Mouse (Mus musculus) lung, embryonic 14.5 days (tissue): ENCODE measurements around the gene Agrn. TPM values are rescaled to one million over a fixed set of nuclear protein-coding genes. Genes with fewer than 3 reads are reported as not detected.

Source experiments
- ATAC-seq: fragments of 200-750 bp; cut with Nextera tagmentation; 2 replicates; pipeline ENCODE4 v1.8.0; 2017; ENCODE audit warnings: mild to moderate bottlenecking, moderate TSS enrichment, moderate library complexity; ENCODE audit not compliant: insufficient read depth
- DNase-seq: peaks from one replicate; pipeline ENCODE4 v3.0.0-alpha.2; 2015
- H3K27ac ChIP-seq: fragments of 300-500 bp; sonication (generic); 2 replicates; pipeline ENCODE4 v1.5.1; 2014; ENCODE audit warnings: low read depth, mild to moderate bottlenecking, moderate library complexity
- H3K27me3 ChIP-seq: fragments of 300-500 bp; sonication (generic); 2 replicates; pipeline ENCODE4 v1.6.1; 2014; ENCODE audit warnings: low read length, control low read depth; ENCODE audit not compliant: insufficient read depth
- H3K36me3 ChIP-seq: fragments of 300-500 bp; sonication (generic); 2 replicates; pipeline ENCODE4 v1.6.1; 2014; ENCODE audit warnings: control low read depth; ENCODE audit not compliant: insufficient read depth
- H3K4me1 ChIP-seq: fragments of 300-500 bp; sonication (generic); 2 replicates; pipeline ENCODE4 v1.6.1; 2014; ENCODE audit warnings: antibody characterized with exemption, control low read depth; ENCODE audit not compliant: insufficient read depth
- H3K4me2 ChIP-seq: fragments of 300-500 bp; sonication (generic); 2 replicates; pipeline ENCODE4 v1.6.1; 2014; ENCODE audit warnings: mild to moderate bottlenecking
- H3K4me3 ChIP-seq: fragments of 300-500 bp; sonication (generic); 2 replicates; pipeline ENCODE4 v1.5.1; 2014; ENCODE audit warnings: low read depth, low read length
- H3K9ac ChIP-seq: fragments of 300-500 bp; sonication (generic); 2 replicates; pipeline ENCODE4 v1.6.1; 2014
- H3K9me3 ChIP-seq: fragments of 300-500 bp; sonication (generic); 2 replicates; pipeline ENCODE4 v1.6.1; 2016; ENCODE audit warnings: low read depth, low read length, control low read depth
- CTCF ChIP-seq: IDR thresholded peaks from 2 replicates; pipeline ENCODE4 v1.5.1; 2016; ENCODE audit warnings: antibody characterized with exemption, low read depth
- WGBS: fragments of 180-500 bp; shearing (Covaris S2); extraction: QIAGEN DNeasy Blood & Tissue Kit; methylation state at CpG from one replicate; pipeline ENCODE4 v1.1.7; 2014; 5-methylcytosine and 5-hydroxymethylcytosine counted together
- polyA plus RNA-seq: library from polyadenylated mRNA; unstranded; fragments of >200 nt; fragmentation: Nextera tagmentation; extraction: Ambion mirVana; gene quantifications from 2 replicates; pipeline ENCODE4 v1.2.1, GENCODE M21; 2014

Agrn gene
- polyA plus RNA-seq, 1 experiment from 2014 or later: 84.0 TPM

GRCm38 (mm10) chr4:156136285-156137100 lies 60.8 kb downstream of the Agrn start:
- DNase-seq (no peak), ATAC-seq (no peak)
- 92% methylated on average over 30 of the region's 30 CpGs for WGBS
- no peaks in the 10 kb centered on the region for H3K9me3 ChIP-seq
- H3K27ac ChIP-seq: no peak overlapping the region
- no peak for TF ChIP-seq CTCF
- no peaks in the 10 kb centered on the region for H3K27me3 ChIP-seq
- H3K4me1 ChIP-seq: no peaks in the 10 kb centered on the region
- H3K4me3 ChIP-seq: no peak overlapping the region
- no peaks in the 10 kb centered on the region for H3K36me3 ChIP-seq
- no peak overlapping the region for H3K4me2 ChIP-seq
- H3K9ac ChIP-seq: no peak overlapping the region

GRCm38 (mm10) chr4:156135801-156136200 lies 61.5 kb downstream of the Agrn start:
- no peak for ATAC-seq

DNA sequence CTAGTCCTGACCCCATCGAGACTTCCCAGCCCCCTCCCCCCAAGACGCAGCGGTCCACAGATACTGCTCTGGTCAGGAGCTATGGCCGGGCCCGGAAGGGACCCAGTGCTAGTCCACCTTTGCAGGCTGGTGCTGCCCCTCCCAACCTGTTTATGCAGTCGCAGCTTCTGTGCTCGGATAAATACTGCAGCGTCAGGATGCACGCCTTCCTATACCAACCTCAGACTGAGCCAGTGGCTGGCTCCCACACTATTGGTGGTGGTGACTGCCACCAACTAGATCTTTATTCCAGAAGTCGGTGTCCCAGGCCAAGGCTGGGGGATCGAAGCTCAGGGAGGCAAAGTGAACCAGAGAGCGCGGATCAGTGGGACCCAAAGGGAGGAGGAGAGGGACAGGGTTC lies 62.2 kb downstream of the Agrn start:
- no peaks in the 10 kb centered on the region for H3K9me3 ChIP-seq
- 95% methylated on average over 13 of the region's 13 CpGs for WGBS
- DNase-seq: no peak

More at GRCm38 (mm10) chr4:156135801-156136200, 61.5 kb downstream of the Agrn start:
- no peak for TF ChIP-seq CTCF
- DNase-seq: no peak
- no peaks in the 10 kb centered on the region for H3K9me3 ChIP-seq
- no peak overlapping the region for H3K4me3 ChIP-seq
- no peak overlapping the region for H3K4me2 ChIP-seq
- no peaks in the 10 kb centered on the region for H3K4me1 ChIP-seq
- H3K9ac ChIP-seq: no peak overlapping the region
- 91% methylated on average over 14 of the region's 14 CpGs for WGBS
- H3K27ac ChIP-seq: no peak overlapping the region
- no peaks in the 10 kb centered on the region for H3K36me3 ChIP-seq
- H3K27me3 ChIP-seq: no peaks in the 10 kb centered on the region

DNA sequence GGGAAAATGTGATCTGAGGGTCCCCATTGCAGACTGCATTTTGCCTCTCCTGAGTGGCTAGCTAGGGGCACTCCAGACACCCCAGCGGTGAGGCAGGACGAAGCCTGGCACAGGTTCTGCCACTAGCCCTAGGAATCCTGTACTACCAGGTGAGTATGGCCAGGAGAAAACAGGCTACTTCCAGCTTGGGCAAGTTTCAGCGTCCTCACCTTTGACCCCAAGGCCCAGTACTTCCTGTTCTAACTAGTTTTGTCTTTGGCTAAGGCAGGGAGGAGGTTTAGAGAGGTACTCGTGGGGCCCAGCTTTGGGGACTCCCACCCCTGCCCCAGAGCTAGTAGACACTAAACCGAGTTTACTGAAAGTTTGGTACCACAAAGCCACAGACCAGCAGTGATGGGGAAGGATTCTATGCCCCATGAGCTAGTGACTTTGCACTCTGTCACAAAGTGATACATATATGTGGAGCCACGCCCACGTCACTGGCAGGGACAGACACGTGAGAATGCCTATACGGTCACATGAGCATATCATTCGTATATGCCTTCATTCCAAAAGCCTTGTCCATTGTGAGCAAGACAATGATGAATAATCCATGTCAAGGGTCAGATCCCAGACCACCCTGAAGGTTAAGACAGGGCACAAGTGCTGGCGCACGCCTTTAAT lies 63.2 kb downstream of the Agrn start:
- Histone ChIP-seq H3K27me3 (no peaks in the 10 kb centered on the region), H3K27ac (no peak overlapping the region), H3K9ac (no peak overlapping the region), H3K4me3 (no peak overlapping the region), H3K36me3 (no peaks in the 10 kb centered on the region), H3K4me2 (no peak overlapping the region), H3K9me3 (no peaks in the 10 kb centered on the region), H3K4me1 (no peaks in the 10 kb centered on the region)
- no peak for DNase-seq
- TF ChIP-seq CTCF: no peak
- 74% methylated on average over 12 of the region's 12 CpGs for WGBS
- no peak for ATAC-seq

More for the DNA sequence above, 62.2 kb downstream of the Agrn start:
- no peaks in the 10 kb centered on the region for H3K36me3 ChIP-seq
- H3K4me2 ChIP-seq: no peak overlapping the region
- no peak for TF ChIP-seq CTCF
- no peak overlapping the region for H3K4me3 ChIP-seq
- H3K27ac ChIP-seq: no peak overlapping the region
- H3K4me1 ChIP-seq: no peaks in the 10 kb centered on the region
- no peak for ATAC-seq
- H3K27me3 ChIP-seq: no peaks in the 10 kb centered on the region
- no peak overlapping the region for H3K9ac ChIP-seq

GRCm38 (mm10) chr4:156133334-156133733 lies 64.0 kb downstream of the Agrn start:
- Histone ChIP-seq H3K36me3 (no peaks in the 10 kb centered on the region), H3K9ac (no peak overlapping the region), H3K4me1 (no peaks in the 10 kb centered on the region), H3K4me2 (no peak overlapping the region), H3K4me3 (no peak overlapping the region), H3K27ac (no peak overlapping the region), H3K27me3 (no peaks in the 10 kb centered on the region), H3K9me3 (no peaks in the 10 kb centered on the region)
- DNase-seq (no peak), ATAC-seq (no peak)
- TF ChIP-seq CTCF: no peak
- 60% methylated on average over 5 of the region's 5 CpGs for WGBS

DNA sequence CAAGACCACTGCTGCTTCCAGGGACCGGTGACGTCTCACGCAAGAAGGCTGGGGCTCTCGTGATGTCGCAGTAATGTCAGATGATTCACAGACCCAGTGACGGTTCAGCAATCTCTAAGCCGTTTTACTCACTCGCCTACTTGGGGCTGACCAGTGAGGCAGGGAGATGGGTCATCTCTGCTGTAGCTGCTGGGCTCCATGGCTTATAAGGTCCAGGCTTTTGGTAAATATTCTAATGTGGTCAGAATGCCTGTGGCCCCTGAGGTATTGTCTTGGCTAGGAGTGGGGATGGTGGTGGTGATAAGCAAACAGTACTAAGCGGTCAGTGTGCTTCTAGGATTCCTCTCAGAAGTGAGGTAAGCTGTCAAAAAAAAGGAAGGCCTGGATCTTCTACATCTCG lies 66.3 kb downstream of the Agrn start:
- ATAC-seq (no peak), DNase-seq (no peak)
- H3K9ac ChIP-seq: no peak overlapping the region
- peaks cover 10% of the 10 kb centered on the region for H3K36me3 ChIP-seq
- H3K27me3 ChIP-seq: no peaks in the 10 kb centered on the region
- no peak for TF ChIP-seq CTCF
- 76% methylated on average over 10 of the region's 10 CpGs for WGBS
- H3K27ac ChIP-seq: no peak overlapping the region
- H3K9me3 ChIP-seq: no peaks in the 10 kb centered on the region
- H3K4me3 ChIP-seq: no peak overlapping the region
- no peak overlapping the region for H3K4me2 ChIP-seq
- no peaks in the 10 kb centered on the region for H3K4me1 ChIP-seq

GRCm38 (mm10) chr4:156130436-156130835 lies 66.9 kb downstream of the Agrn start, which contains the start of gene Rnf223:
Gene Rnf223 (plus strand): TSS chr4:156130513.
- ATAC-seq (no peak), DNase-seq (no peak)
- no peak for TF ChIP-seq CTCF
- H3K4me2 ChIP-seq: no peak within 1 kb of the TSS
- no peak within 1 kb of the TSS for H3K4me3 ChIP-seq
- peaks cover 15% of the 10 kb centered on the region for H3K36me3 ChIP-seq
- no peaks in the 10 kb centered on the region for H3K4me1 ChIP-seq
- H3K27ac ChIP-seq: no peak within 1 kb of the TSS
- no peaks in the 10 kb centered on the region for H3K9me3 ChIP-seq
- no peaks in the 10 kb centered on the region for H3K27me3 ChIP-seq
- WGBS: 70% methylated on average over 15 of the region's 15 CpGs
- H3K9ac ChIP-seq: no peak within 1 kb of the TSS
